27 mouse cellular contexts compared by ENCODE assay signal in genomic region chr8:72285285-72285684, GRCm38 (mm10). TPM values are rescaled to one million over a fixed set of nuclear protein-coding genes. Genes with fewer than 3 reads are reported as not detected.
DNase-seq lines count a peak whose midpoint lies in the region; ATAC-seq and TF ChIP-seq lines count a peak whose summit lies in the region.
"Had no signal": no experiment of that assay in that cellular context is flagged by ENCODE, and none has a peak within 500 bp of the region (broad histone marks: within the 10 kb centered on the region; RNA-seq: fewer than 3 reads in every experiment).

No protein-coding gene starts in this region.

- H3K9ac ChIP-seq in CH12.LX (ENCODE audit: insufficient read depth, low read depth) = no peak overlapping the region
- H3K9ac ChIP-seq: embryonic facial prominence, embryonic 12.5 days; embryonic facial prominence, embryonic 15.5 days; forebrain, postnatal 0 days; heart, embryonic 12.5 days; heart, embryonic 15.5 days; hindbrain, embryonic 13.5 days had no signal

- TF ChIP-seq CTCF in CH12.LX (conservative IDR thresholded peaks at IDR 0.05 in 1 of 2, IDR thresholded peaks at IDR 0.05 in 1 of 2; ENCODE audit: low read depth in 2 of 2, low read length in 2 of 2) = no peak

- no peaks in the 10 kb centered on the region for H3K79me2 ChIP-seq in CH12.LX (replicated peaks; ENCODE audit: control insufficient read depth, extremely low read depth, insufficient read depth, poor library complexity, severe bottlenecking)

- no peak for TF ChIP-seq RAD21 in CH12.LX (IDR thresholded peaks at IDR 0.05; ENCODE audit: low read depth, low read length)

- peak overlapping the region; percentile 45 for H3K4me2 ChIP-seq in CH12.LX (ENCODE audit: insufficient read depth, low read depth, poor library complexity, severe bottlenecking)
- H3K4me2 ChIP-seq: embryonic facial prominence, embryonic 12.5 days; embryonic facial prominence, embryonic 15.5 days; heart, embryonic 12.5 days; heart, embryonic 15.5 days; hindbrain, embryonic 13.5 days had no signal

- peak; percentile 45 for ATAC-seq in granulocyte monocyte progenitor cell, adult 5-6 weeks (replicated peaks; ENCODE audit: poor library complexity, severe bottlenecking)
- ATAC-seq in megakaryocyte progenitor cell, adult 5-6 weeks (replicated peaks; ENCODE audit: poor library complexity) = peak; percentile 47
- ATAC-seq in frontal cortex, adult (ENCODE audit: low TSS enrichment) = no peak
- ATAC-seq: forebrain, embryonic 14.5 days; forebrain, postnatal 0 days; hindbrain, embryonic 16.5 days; inflammation-experienced regulatory T-cells, adult 6 months; intestine, embryonic 16.5 days had no signal

- H3K4me3 ChIP-seq in CH12.LX (replicated peaks in 1 of 3; ENCODE audit: low read depth in 2 of 3, low read length in 2 of 3, poor library complexity in 1 of 3) = no peak overlapping the region
- H3K4me3 ChIP-seq: embryonic facial prominence, embryonic 12.5 days; embryonic facial prominence, embryonic 15.5 days; heart, embryonic 12.5 days; heart, embryonic 15.5 days; hindbrain, embryonic 10.5 days; hindbrain, embryonic 13.5 days had no signal

- no peaks in the 10 kb centered on the region for H3K36me3 ChIP-seq in CH12.LX (replicated peaks in 1 of 2; ENCODE audit: control insufficient read depth in 1 of 2, insufficient read depth in 1 of 2, low read length in 1 of 2)
- H3K36me3 ChIP-seq: embryonic facial prominence, embryonic 12.5 days; embryonic facial prominence, embryonic 15.5 days; heart, embryonic 12.5 days; heart, embryonic 15.5 days; hindbrain, embryonic 10.5 days; hindbrain, embryonic 13.5 days had no signal

- H3K4me1 ChIP-seq in CH12.LX (ENCODE audit: control insufficient read depth in 1 of 2, insufficient read depth in 2 of 2) = peaks cover 11 to 61% of the 10 kb centered on the region in 2 experiments
- H3K4me1 ChIP-seq: embryonic facial prominence, embryonic 12.5 days; embryonic facial prominence, embryonic 15.5 days; hindbrain, embryonic 10.5 days; hindbrain, embryonic 13.5 days had no signal

- TF ChIP-seq EP300 in CH12.LX (IDR thresholded peaks at IDR 0.05; ENCODE audit: low read length) = peak; percentile 77

- peaks cover 4% of the 10 kb centered on the region for H3K9me3 ChIP-seq in CH12.LX (replicated peaks; ENCODE audit: low read length)
- H3K9me3 ChIP-seq: embryonic facial prominence, embryonic 12.5 days; embryonic facial prominence, embryonic 15.5 days; heart, embryonic 12.5 days; heart, embryonic 15.5 days; hindbrain, embryonic 10.5 days; hindbrain, embryonic 13.5 days had no signal

- peak; percentile 21 for DNase-seq in CD4-positive helper T cell, adult 2 months (ENCODE audit: low read depth, low spot score)
- DNase-seq in CH12.LX (ENCODE audit: extremely low read depth) = peak; percentile 45
- no peak for DNase-seq in kidney, adult 9 months
- DNase-seq in heart, adult 11 months = no peak
- no peak for DNase-seq in cerebellum, postnatal 25 days
- DNase-seq: adrenal gland, adult 2 months; adrenal gland, postnatal 14 days; cerebellum, adult 11-12 months; cerebellum, adult 8-10 months; cerebellum, postnatal 10 days; forebrain, postnatal 0 days; gastrocnemius, postnatal 25 days; heart, postnatal 10 days; heart, postnatal 36 days had no signal

- in situ Hi-C loops in CH12.LX (cut with MboI; ENCODE audit: low pct_ligation_motif_present, low pct_unique_long_range_greater_than_20kb, low sequenced_read_pairs) = no loop called here

- no peak for TF ChIP-seq POLR2A in CH12.LX (IDR thresholded peaks at IDR 0.05; ENCODE audit: low read depth, low read length)

- H3K27me3 ChIP-seq in CH12.LX (replicated peaks) = no peaks in the 10 kb centered on the region
- H3K27me3 ChIP-seq: embryonic facial prominence, embryonic 12.5 days; embryonic facial prominence, embryonic 15.5 days; heart, embryonic 12.5 days; heart, embryonic 15.5 days had no signal

- dilution Hi-C loops in CH12.LX (cut with MboI; ENCODE audit: extremely low pct_ligation_motif_present, extremely low pct_unique_long_range_greater_than_20kb, low sequenced_read_pairs) = no loop called here

- no peak overlapping the region for H3K27ac ChIP-seq in CH12.LX (ENCODE audit: insufficient read depth, low read depth)
- H3K27ac ChIP-seq: embryonic facial prominence, embryonic 12.5 days; embryonic facial prominence, embryonic 15.5 days; heart, embryonic 15.5 days; hindbrain, embryonic 10.5 days; hindbrain, embryonic 13.5 days had no signal

TF ChIP-seq in CH12.LX, 34 proteins besides CTCF, POLR2A, EP300 and RAD21:
- TF ChIP-seq MAZ (IDR thresholded peaks at IDR 0.05; ENCODE audit: low read depth, low read length) = no peak
- no peak for TF ChIP-seq MEF2A (IDR thresholded peaks at IDR 0.05; ENCODE audit: borderline replicate concordance, low read depth, low read length)
- TF ChIP-seq JUND (conservative IDR thresholded peaks at IDR 0.05; ENCODE audit: low read depth, low read length) = peak; percentile 75; the same call in 1 of the 2 replicates
- TF ChIP-seq BHLHE40 (IDR thresholded peaks at IDR 0.05; ENCODE audit: low read depth, low read length) = 0 out of 2 replicates have a peak, but pooled peaks have one; percentile 20
- no peak for TF ChIP-seq ZMIZ1 (IDR thresholded peaks at IDR 0.05; ENCODE audit: low read depth, low read length)
- no peak for TF ChIP-seq CHD1 (IDR thresholded peaks at IDR 0.05; ENCODE audit: low read depth, low read length)
- no peak for TF ChIP-seq UBTF (IDR thresholded peaks at IDR 0.05; ENCODE audit: low read depth, low read length)
- no peak for TF ChIP-seq RCOR1 (conservative IDR thresholded peaks at IDR 0.05; ENCODE audit: low read depth, low read length)
- no peak for TF ChIP-seq USF1 (IDR thresholded peaks at IDR 0.05; ENCODE audit: low read depth, low read length)
- TF ChIP-seq USF2 (conservative IDR thresholded peaks at IDR 0.05; ENCODE audit: low read depth, low read length) = no peak
- TF ChIP-seq MAFK (IDR thresholded peaks at IDR 0.05; ENCODE audit: insufficient replicate concordance, low read length) = 0 out of 2 replicates have a peak, but pooled peaks have one; percentile 39
- TF ChIP-seq NELFE (IDR thresholded peaks at IDR 0.05; ENCODE audit: low read depth, low read length) = no peak
- no peak for TF ChIP-seq ELF1 (IDR thresholded peaks at IDR 0.05; ENCODE audit: low read depth, low read length)
- TF ChIP-seq KAT2A (IDR thresholded peaks at IDR 0.05; ENCODE audit: insufficient replicate concordance, low read length) = no peak
- TF ChIP-seq MYC (IDR thresholded peaks at IDR 0.05; ENCODE audit: low read depth, low read length) = no peak
- TF ChIP-seq GABPA (IDR thresholded peaks at IDR 0.05; ENCODE audit: insufficient replicate concordance, low read depth, low read length) = no peak
- no peak for TF ChIP-seq NRF1 (IDR thresholded peaks at IDR 0.05; ENCODE audit: low read depth, low read length)
- no peak for TF ChIP-seq TBP (conservative IDR thresholded peaks at IDR 0.05; ENCODE audit: low read depth, low read length)
- TF ChIP-seq CHD2 (IDR thresholded peaks at IDR 0.05; ENCODE audit: low read length) = peak; percentile 53; the same call in 1 of the 2 replicates
- peak; percentile 62 for TF ChIP-seq TCF12 (IDR thresholded peaks at IDR 0.05; ENCODE audit: low read depth, low read length)
- no peak for TF ChIP-seq ZC3H11A (IDR thresholded peaks at IDR 0.05; ENCODE audit: low read depth, low read length)
- no peak for TF ChIP-seq E2F4 (IDR thresholded peaks at IDR 0.05; ENCODE audit: insufficient replicate concordance, low read depth, low read length)
- TF ChIP-seq JUN (IDR thresholded peaks at IDR 0.05; ENCODE audit: insufficient read depth, low read depth, low read length) = peak; percentile 62
- TF ChIP-seq IRF4 (IDR thresholded peaks at IDR 0.05; ENCODE audit: low read depth, low read length) = peak; percentile 89
- TF ChIP-seq ETS1 (conservative IDR thresholded peaks at IDR 0.05; ENCODE audit: low read depth, low read length) = peak; percentile 40; the same call in 1 of the 2 replicates
- no peak for TF ChIP-seq MAX (IDR thresholded peaks at IDR 0.05; ENCODE audit: low read length)
- TF ChIP-seq ZNF384 (IDR thresholded peaks at IDR 0.05; ENCODE audit: low read depth, low read length) = no peak
- no peak for TF ChIP-seq SMC3 (IDR thresholded peaks at IDR 0.05; ENCODE audit: low read depth, low read length)
- no peak for TF ChIP-seq ZKSCAN1 (IDR thresholded peaks at IDR 0.05; ENCODE audit: borderline replicate concordance, low read depth, low read length)

RNA-seq across cellular contexts. Expression of gene Gm10282, which starts 19.8 kb away (rescaled TPM):
- total RNA-seq in CH12.LX (2012; rRNA removed) = 16.4 and 18.3 TPM in 2 replicates
- 76.4 and 77.7 TPM in 2 replicates for total RNA-seq in CH12.LX (2014; rRNA removed)
- 125 and 176 TPM in 2 replicates for polyA plus RNA-seq in CH12.LX (2012; ENCODE audit: insufficient read length, low read depth)
- 29.7 and 33.2 TPM in 2 replicates for total RNA-seq in granulocyte monocyte progenitor cell, adult 5-6 weeks (2014; fragmentation: Nextera tagmentation)
- total RNA-seq in granulocyte monocyte progenitor cell, adult 5-6 weeks (2017) = 67.4 and 74.9 TPM in 2 replicates
- total RNA-seq in megakaryocyte progenitor cell, adult 5-6 weeks (2015) = 58.7 and 76.6 TPM in 2 replicates
- total RNA-seq in megakaryocyte progenitor cell, adult 5-6 weeks (2017) = 68.3 and 86.8 TPM in 2 replicates

RNA-seq across cellular contexts. Expression of gene Klf2, which starts 33.5 kb away (rescaled TPM):
- not detected in 2 replicates for total RNA-seq in CH12.LX (2012; rRNA removed)
- total RNA-seq in CH12.LX (2014; rRNA removed) = 0.12 and 0.16 TPM in 2 replicates
- polyA plus RNA-seq in CH12.LX (2012; ENCODE audit: insufficient read length, low read depth) = 0.74 and 1.4 TPM in 2 replicates
- 1.9 and 5.5 TPM in 2 replicates for total RNA-seq in granulocyte monocyte progenitor cell, adult 5-6 weeks (2014; fragmentation: Nextera tagmentation)
- 2.8 and 3.2 TPM in 2 replicates for total RNA-seq in granulocyte monocyte progenitor cell, adult 5-6 weeks (2017)
- 10.8 and 21.8 TPM in 2 replicates for total RNA-seq in megakaryocyte progenitor cell, adult 5-6 weeks (2015)
- 2.0 and 6.6 TPM in 2 replicates for total RNA-seq in megakaryocyte progenitor cell, adult 5-6 weeks (2017)

RNA-seq across cellular contexts. Expression of gene Ap1m1, which starts 45.5 kb away (rescaled TPM):
- total RNA-seq in CH12.LX (2012; rRNA removed) (30.3 and 31.4 TPM in 2 replicates), CH12.LX (2014; rRNA removed) (15.6 and 20.1 TPM in 2 replicates)
- polyA plus RNA-seq in CH12.LX (2012; ENCODE audit: insufficient read length, low read depth) = 80.0 and 86.1 TPM in 2 replicates
- 80.1 and 117 TPM in 2 replicates for total RNA-seq in granulocyte monocyte progenitor cell, adult 5-6 weeks (2014; fragmentation: Nextera tagmentation)
- total RNA-seq in granulocyte monocyte progenitor cell, adult 5-6 weeks (2017) = 49.1 and 59.8 TPM in 2 replicates
- 88.1 and 90.6 TPM in 2 replicates for total RNA-seq in megakaryocyte progenitor cell, adult 5-6 weeks (2015)
- 52.4 and 65.4 TPM in 2 replicates for total RNA-seq in megakaryocyte progenitor cell, adult 5-6 weeks (2017)

Comparison
In these comparisons a context has a peak if more than half of its experiments do, and no peak if none do; other contexts are left out.
1. DNase-seq: peak in CD4-positive helper T cell, adult 2 months (single experiment) and CH12.LX (single experiment); none in kidney, adult 9 months (single experiment), heart, adult 11 months (single experiment) and cerebellum, postnatal 25 days (0 of 2).